Mouse (Mus musculus): ENCODE results near the gene Exo1. TPM values are rescaled to one million over a fixed set of nuclear protein-coding genes. Genes with fewer than 3 reads are reported as not detected.

The Exo1 gene
- polyA plus RNA-seq (2016; fragmentation: Nextera tagmentation; extraction: Ambion mirVana), result 107 and 113 TPM in 2 replicates

- Histone ChIP-seq H3K9me3 (no peaks in the 10 kb centered on the region), H3K9ac (peak within 1 kb of the TSS; percentile 72), H3K4me3 (replicated peaks) (peak within 1 kb of the TSS; percentile 71), H3K27ac (peak within 1 kb of the TSS; percentile 83), H3K27me3 (no peaks in the 10 kb centered on the region), H3K4me2 (peak within 1 kb of the TSS; percentile 71), H3K4me1 (peaks cover 27% of the 10 kb centered on the region), H3K36me3 (replicated peaks) (peaks cover 26% of the 10 kb centered on the region)
- under 1% methylated on average over 66 of the region's 66 CpGs for WGBS
- ATAC-seq (ENCODE audit: low FRiP score), result peak; percentile 97
Measured at GRCm38 (mm10) chr1:175880453-175881296, at the start of gene Exo1. Gene Exo1, plus strand, starts transcription at chr1:175880581.

- Histone ChIP-seq H3K27me3 (no peaks in the 10 kb centered on the region), H3K9ac (no peak overlapping the region), H3K4me3 (replicated peaks) (no peak overlapping the region), H3K4me2 (no peak overlapping the region), H3K4me1 (no peaks in the 10 kb centered on the region), H3K27ac (no peak overlapping the region), H3K9me3 (no peaks in the 10 kb centered on the region), H3K36me3 (replicated peaks) (no peaks in the 10 kb centered on the region)
- 0 out of 2 replicates have a peak, but pooled peaks have one; percentile 23 for ATAC-seq (ENCODE audit: low FRiP score)
- 90% methylated on average over 1 of the region's 1 CpGs for WGBS
Measured at GRCm38 (mm10) chr1:175855515-175855914, 24.9 kb upstream of the Exo1 start.

- H3K4me2 ChIP-seq, result no peak overlapping the region
- H3K4me1 ChIP-seq, result peaks cover 7% of the 10 kb centered on the region; the same call in 1 of the 2 replicates
- H3K27ac ChIP-seq, result no peak overlapping the region
- H3K36me3 ChIP-seq (replicated peaks), result no peaks in the 10 kb centered on the region
- H3K9ac ChIP-seq, result no peak overlapping the region
- 37% methylated on average over 1 of the region's 1 CpGs for WGBS
- no peaks in the 10 kb centered on the region for H3K27me3 ChIP-seq
- no peak overlapping the region for H3K4me3 ChIP-seq (replicated peaks)
- H3K9me3 ChIP-seq, result no peaks in the 10 kb centered on the region
- ATAC-seq (ENCODE audit: low FRiP score), result no peak
Measured at GRCm38 (mm10) chr1:175867050-175867449, 13.3 kb upstream of the Exo1 start.

- H3K4me1 ChIP-seq, result peaks cover 7% of the 10 kb centered on the region; the same call in 1 of the 2 replicates
- ATAC-seq (ENCODE audit: low FRiP score), result peak; percentile 52; the same call in 1 of the 2 replicates
- no peak overlapping the region for H3K9ac ChIP-seq
- H3K4me2 ChIP-seq, result no peak overlapping the region
- no peaks in the 10 kb centered on the region for H3K9me3 ChIP-seq
- H3K27ac ChIP-seq, result no peak overlapping the region
- no peaks in the 10 kb centered on the region for H3K36me3 ChIP-seq (replicated peaks)
- 36% methylated on average over 5 of the region's 5 CpGs for WGBS
- H3K27me3 ChIP-seq, result no peaks in the 10 kb centered on the region
- no peak overlapping the region for H3K4me3 ChIP-seq (replicated peaks)
Measured at GRCm38 (mm10) chr1:175867558-175867957, 12.8 kb upstream of the Exo1 start.

- Histone ChIP-seq H3K9ac (no peak overlapping the region), H3K4me1 (peaks cover 4% of the 10 kb centered on the region; the same call in 1 of the 2 replicates)
- WGBS, result 79% methylated on average over 3 of the region's 3 CpGs
Measured at GRCm38 (mm10) chr1:175870716-175871115, 9.7 kb upstream of the Exo1 start.

GRCm38 (mm10) chr1:175872028-175872816, 8.2 kb upstream of the Exo1 start:
- no peak for ATAC-seq (ENCODE audit: low FRiP score)

More at GRCm38 (mm10) chr1:175870716-175871115, 9.7 kb upstream of the Exo1 start:
- H3K27me3 ChIP-seq, result no peaks in the 10 kb centered on the region
- ATAC-seq (ENCODE audit: low FRiP score), result no peak
- no peak overlapping the region for H3K4me2 ChIP-seq
- H3K36me3 ChIP-seq (replicated peaks), result no peaks in the 10 kb centered on the region
- H3K4me3 ChIP-seq (replicated peaks), result no peak overlapping the region
- H3K27ac ChIP-seq, result no peak overlapping the region
- no peaks in the 10 kb centered on the region for H3K9me3 ChIP-seq

GRCm38 (mm10) chr1:175883398-175883797, 3.0 kb downstream of the Exo1 start:
- H3K9ac ChIP-seq, result no peak overlapping the region
- no peak overlapping the region for H3K27ac ChIP-seq
- peaks cover 27% of the 10 kb centered on the region for H3K4me1 ChIP-seq
- ATAC-seq (ENCODE audit: low FRiP score), result no peak
- 84% methylated on average over 3 of the region's 3 CpGs for WGBS
- no peak overlapping the region for H3K4me3 ChIP-seq (replicated peaks)
- H3K36me3 ChIP-seq (replicated peaks), result peaks cover 43% of the 10 kb centered on the region
- no peaks in the 10 kb centered on the region for H3K27me3 ChIP-seq
- H3K4me2 ChIP-seq, result no peak overlapping the region
- no peaks in the 10 kb centered on the region for H3K9me3 ChIP-seq

More at GRCm38 (mm10) chr1:175872028-175872816, 8.2 kb upstream of the Exo1 start:
- H3K27me3 ChIP-seq, result no peaks in the 10 kb centered on the region
- H3K9me3 ChIP-seq, result no peaks in the 10 kb centered on the region
- no peak overlapping the region for H3K4me3 ChIP-seq (replicated peaks)
- no peaks in the 10 kb centered on the region for H3K4me1 ChIP-seq
- H3K36me3 ChIP-seq (replicated peaks), result no peaks in the 10 kb centered on the region
- H3K9ac ChIP-seq, result no peak overlapping the region
- no peak overlapping the region for H3K27ac ChIP-seq
- 89% methylated on average over 6 of the region's 6 CpGs for WGBS
- H3K4me2 ChIP-seq, result no peak overlapping the region

- no peak overlapping the region for H3K4me2 ChIP-seq
- H3K4me1 ChIP-seq, result no peaks in the 10 kb centered on the region
- no peaks in the 10 kb centered on the region for H3K27me3 ChIP-seq
- 91% methylated on average over 6 of the region's 6 CpGs for WGBS
- H3K36me3 ChIP-seq (replicated peaks), result peaks cover 57% of the 10 kb centered on the region
- H3K9me3 ChIP-seq, result no peaks in the 10 kb centered on the region
- H3K27ac ChIP-seq, result no peak overlapping the region
- ATAC-seq (ENCODE audit: low FRiP score), result no peak
- H3K4me3 ChIP-seq (replicated peaks), result no peak overlapping the region
- H3K9ac ChIP-seq, result no peak overlapping the region
Measured at GRCm38 (mm10) chr1:175893263-175893662, 12.9 kb downstream of the Exo1 start.

GRCm38 (mm10) chr1:175893726-175894125, 13.3 kb downstream of the Exo1 start:
- Histone ChIP-seq H3K9ac (no peak overlapping the region), H3K36me3 (replicated peaks) (peaks cover 53% of the 10 kb centered on the region), H3K27ac (no peak overlapping the region), H3K4me3 (replicated peaks) (no peak overlapping the region), H3K9me3 (no peaks in the 10 kb centered on the region), H3K27me3 (no peaks in the 10 kb centered on the region), H3K4me1 (no peaks in the 10 kb centered on the region), H3K4me2 (no peak overlapping the region)
- ATAC-seq (ENCODE audit: low FRiP score), result no peak
- WGBS, result 94% methylated on average over 12 of the region's 12 CpGs

GRCm38 (mm10) chr1:175911207-175911606, 30.8 kb downstream of the Exo1 start:
- H3K9ac ChIP-seq, result no peak overlapping the region
- no peak overlapping the region for H3K4me3 ChIP-seq (replicated peaks)
- H3K36me3 ChIP-seq (replicated peaks), result peaks cover 46% of the 10 kb centered on the region
- H3K27me3 ChIP-seq, result no peaks in the 10 kb centered on the region
- WGBS, result 77% methylated on average over 2 of the region's 2 CpGs
- H3K4me2 ChIP-seq, result no peak overlapping the region
- H3K4me1 ChIP-seq, result no peaks in the 10 kb centered on the region
- H3K9me3 ChIP-seq, result no peaks in the 10 kb centered on the region
- ATAC-seq (ENCODE audit: low FRiP score), result no peak
- H3K27ac ChIP-seq, result no peak overlapping the region

- H3K4me2 ChIP-seq, result no peak overlapping the region
- ATAC-seq (ENCODE audit: low FRiP score), result no peak
- no peaks in the 10 kb centered on the region for H3K27me3 ChIP-seq
- H3K36me3 ChIP-seq (replicated peaks), result peaks cover 38% of the 10 kb centered on the region
- no peak overlapping the region for H3K9ac ChIP-seq
- no peaks in the 10 kb centered on the region for H3K4me1 ChIP-seq
- no peak overlapping the region for H3K4me3 ChIP-seq (replicated peaks)
- no peak overlapping the region for H3K27ac ChIP-seq
- WGBS, result 92% methylated on average over 3 of the region's 3 CpGs
- no peaks in the 10 kb centered on the region for H3K9me3 ChIP-seq
Measured at GRCm38 (mm10) chr1:175912038-175912437, 31.7 kb downstream of the Exo1 start.

GRCm38 (mm10) chr1:175913728-175914303, 33.4 kb downstream of the Exo1 start:
- H3K4me3 ChIP-seq (replicated peaks), result no peak overlapping the region
- no peaks in the 10 kb centered on the region for H3K27me3 ChIP-seq
- no peak overlapping the region for H3K4me2 ChIP-seq
- no peaks in the 10 kb centered on the region for H3K9me3 ChIP-seq
- no peaks in the 10 kb centered on the region for H3K4me1 ChIP-seq
- WGBS, result 80% methylated on average over 5 of the region's 5 CpGs
- ATAC-seq (ENCODE audit: low FRiP score), result no peak
- no peak overlapping the region for H3K9ac ChIP-seq
- H3K27ac ChIP-seq, result no peak overlapping the region
- peaks cover 22% of the 10 kb centered on the region for H3K36me3 ChIP-seq (replicated peaks)
